Mouse (Mus musculus) neural tube, embryonic 14.5 days (tissue): ENCODE data around the gene Lamb3. TPM values are rescaled to one million over a fixed set of nuclear protein-coding genes. Genes with fewer than 3 reads are reported as not detected.

ENCODE experiments used
- ATAC-seq: fragments of 200-750 bp; cut with Nextera tagmentation; 2 replicates; pipeline ENCODE4 v1.8.0; 2017; ENCODE audit warnings: low read depth, mild to moderate bottlenecking, moderate TSS enrichment, moderate library complexity
- H3K27ac ChIP-seq: fragments of 300-500 bp; sonication (generic); 2 replicates; pipeline ENCODE4 v1.5.1; 2014; ENCODE audit warnings: low read depth, mild to moderate bottlenecking, control low read depth, low read length, moderate library complexity, mixed read lengths
- H3K27me3 ChIP-seq: fragments of 300-500 bp; sonication (generic); 2 replicates; pipeline ENCODE4 v1.6.1; 2014; ENCODE audit warnings: low read length; ENCODE audit not compliant: control insufficient read depth, insufficient read depth
- H3K36me3 ChIP-seq: fragments of 300-500 bp; sonication (generic); 2 replicates; pipeline ENCODE4 v1.6.1; 2014; ENCODE audit warnings: low read length, mixed read lengths; ENCODE audit not compliant: control insufficient read depth, insufficient read depth
- H3K4me1 ChIP-seq: fragments of 300-500 bp; sonication (generic); 2 replicates; pipeline ENCODE4 v1.6.1; 2014; ENCODE audit warnings: low read length; ENCODE audit not compliant: control insufficient read depth, insufficient read depth
- H3K4me2 ChIP-seq: fragments of 300-500 bp; sonication (generic); 2 replicates; pipeline ENCODE4 v1.6.1; 2014; ENCODE audit warnings: mild to moderate bottlenecking, low read depth, low read length, control low read depth
- H3K4me3 ChIP-seq: fragments of 300-500 bp; sonication (generic); 2 replicates; pipeline ENCODE4 v1.5.1; 2014; ENCODE audit warnings: low read depth, low read length, control low read depth, mixed read lengths
- H3K9ac ChIP-seq: fragments of 300-500 bp; sonication (generic); replicated peaks from 2 replicates; pipeline ENCODE4 v1.6.1; 2014; ENCODE audit warnings: low read depth, mild to moderate bottlenecking, control low read depth, low read length, mixed read lengths
- H3K9me3 ChIP-seq: fragments of 300-500 bp; sonication (generic); 2 replicates; pipeline ENCODE4 v1.6.1; 2016; ENCODE audit warnings: low read length; ENCODE audit not compliant: control insufficient read depth
- WGBS: fragments of 180-500 bp; shearing (Covaris S2); extraction: QIAGEN DNeasy Blood & Tissue Kit; methylation state at CpG from one replicate; pipeline ENCODE4 v1.1.7; 2014; 5-methylcytosine and 5-hydroxymethylcytosine counted together
- polyA plus RNA-seq: library from polyadenylated mRNA; unstranded; fragments of >200 nt; fragmentation: Nextera tagmentation; extraction: Ambion mirVana; gene quantifications from 2 replicates; pipeline ENCODE4 v1.2.1, GENCODE M21; 2014

The Lamb3 gene
- polyA plus RNA-seq, 1 experiment from 2014 or later = 0.23 TPM

DNA sequence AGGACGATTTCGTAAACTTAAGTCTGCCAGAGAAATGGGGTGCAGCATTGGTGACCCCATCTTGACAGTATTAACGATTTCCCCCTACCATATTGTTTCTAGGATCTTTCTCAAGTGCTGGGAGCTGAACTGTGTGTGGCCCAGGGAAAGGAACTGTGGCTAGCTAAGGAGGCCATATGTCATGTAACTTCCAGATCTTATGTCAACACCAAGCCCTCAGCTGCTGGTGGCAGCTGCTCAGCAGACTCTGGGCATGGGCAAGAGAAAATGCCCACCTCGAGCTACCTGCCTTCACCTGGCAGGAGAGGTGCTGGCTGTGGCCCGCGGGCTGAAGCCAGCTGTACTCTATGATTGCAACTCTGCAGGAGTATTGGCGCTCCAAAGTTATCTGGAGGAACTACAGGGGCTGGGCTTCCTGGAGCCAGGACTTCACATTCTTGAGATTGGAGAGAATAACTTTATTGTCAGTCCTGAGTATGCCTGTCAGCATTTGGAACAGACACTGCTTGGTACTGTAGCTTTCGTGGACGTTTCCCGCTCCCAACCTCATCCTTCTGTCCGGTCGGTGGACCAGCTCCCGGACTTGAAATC is 33.3 kb upstream of the Lamb3 start:
- peak overlapping the region; percentile 74 for H3K4me3 ChIP-seq
- ATAC-seq = no peak
- H3K27me3 ChIP-seq = no peaks in the 10 kb centered on the region
- H3K9ac ChIP-seq = no peak overlapping the region
- H3K27ac ChIP-seq = no peak overlapping the region
- H3K9me3 ChIP-seq = no peaks in the 10 kb centered on the region
- 94% methylated on average over 13 of the region's 13 CpGs for WGBS
- H3K4me1 ChIP-seq = peaks cover 17% of the 10 kb centered on the region
- H3K36me3 ChIP-seq = no peaks in the 10 kb centered on the region
- peak overlapping the region; percentile 78 for H3K4me2 ChIP-seq

DNA sequence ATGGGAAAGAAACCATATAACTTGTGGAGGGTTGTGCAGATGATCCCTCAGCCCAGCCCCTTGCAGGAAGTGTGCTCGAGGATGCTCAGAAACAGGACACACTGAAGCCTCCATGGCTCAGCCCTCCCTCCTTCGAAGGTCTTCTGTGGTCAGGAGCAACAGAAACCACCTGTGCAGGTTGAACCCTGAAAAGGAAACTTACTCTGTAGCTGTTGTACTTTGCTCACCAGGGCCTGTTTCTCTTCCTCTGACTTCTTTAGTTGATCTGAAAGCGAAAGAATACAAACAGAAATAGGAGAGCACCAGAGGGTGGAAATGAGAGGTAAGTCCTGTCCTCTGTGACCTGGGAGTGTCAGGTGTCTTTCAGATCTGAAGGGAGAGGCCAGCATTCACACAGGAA is 26.4 kb upstream of the Lamb3 start:
- H3K27me3 ChIP-seq = no peaks in the 10 kb centered on the region
- no peak overlapping the region for H3K27ac ChIP-seq

DNA sequence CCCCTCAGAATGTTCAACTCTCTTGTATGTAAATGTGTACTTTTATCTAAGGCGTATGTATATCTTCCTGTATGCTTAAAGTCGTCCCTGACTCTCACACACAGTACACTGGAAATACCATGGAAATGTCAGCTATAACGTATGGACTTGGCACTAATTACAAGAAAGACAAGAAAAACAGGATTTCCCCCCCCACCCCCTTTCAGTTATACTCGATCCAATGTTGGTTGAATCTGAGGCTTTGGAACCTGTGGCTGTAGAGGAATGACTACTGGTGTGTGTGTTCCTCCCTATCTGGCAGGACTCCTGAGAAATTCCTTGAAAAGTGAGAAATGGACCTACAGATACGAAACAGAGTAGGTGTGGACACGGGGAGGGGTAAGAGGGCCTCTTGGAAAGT is 19.2 kb upstream of the Lamb3 start:
- peaks cover 4% of the 10 kb centered on the region; the same call in 1 of the 2 replicates for H3K4me1 ChIP-seq
- no peak overlapping the region for H3K4me3 ChIP-seq
- 82% methylated on average over 6 of the region's 6 CpGs for WGBS
- H3K9ac ChIP-seq = no peak overlapping the region
- H3K36me3 ChIP-seq = no peaks in the 10 kb centered on the region
- no peaks in the 10 kb centered on the region for H3K27me3 ChIP-seq
- H3K27ac ChIP-seq = no peak overlapping the region; the same call in 1 of the 2 replicates
- H3K9me3 ChIP-seq = no peaks in the 10 kb centered on the region
- ATAC-seq = no peak
- no peak overlapping the region for H3K4me2 ChIP-seq

More for the DNA sequence above, 26.4 kb upstream of the Lamb3 start:
- Histone ChIP-seq H3K4me1 (no peaks in the 10 kb centered on the region), H3K4me3 (no peak overlapping the region), H3K4me2 (no peak overlapping the region), H3K9me3 (no peaks in the 10 kb centered on the region), H3K9ac (no peak overlapping the region), H3K36me3 (no peaks in the 10 kb centered on the region)
- ATAC-seq = no peak
- WGBS = 89% methylated on average over 3 of the region's 3 CpGs

DNA sequence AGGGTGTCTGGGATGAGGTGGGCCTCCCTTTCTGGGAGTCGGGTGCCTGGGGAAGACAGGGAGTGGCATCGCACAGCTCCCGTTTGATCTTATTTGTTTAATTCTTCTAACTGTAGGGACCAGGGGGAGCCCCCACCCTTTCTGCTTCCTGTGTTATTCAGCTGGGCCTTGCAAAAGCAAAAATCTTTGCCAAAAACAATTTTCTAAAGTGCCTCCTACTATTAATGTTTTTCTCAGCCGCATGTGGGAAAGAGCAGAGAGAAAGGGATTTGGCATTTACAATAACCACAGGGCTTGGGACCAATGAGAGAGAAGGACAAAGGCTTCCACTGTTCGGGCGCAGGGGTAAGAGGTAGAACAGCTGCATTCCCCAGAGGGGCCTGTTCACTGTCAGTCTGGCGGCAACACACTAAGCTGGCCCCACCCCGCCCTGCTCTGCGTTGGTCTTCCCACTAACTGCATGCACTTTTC is 18.3 kb upstream of the Lamb3 start:
- Histone ChIP-seq H3K27me3 (no peaks in the 10 kb centered on the region), H3K27ac (no peak overlapping the region; the same call in 1 of the 2 replicates), H3K4me1 (peaks cover 4% of the 10 kb centered on the region; the same call in 1 of the 2 replicates), H3K36me3 (no peaks in the 10 kb centered on the region), H3K9me3 (no peaks in the 10 kb centered on the region), H3K9ac (no peak overlapping the region), H3K4me3 (no peak overlapping the region), H3K4me2 (no peak overlapping the region)
- 33% methylated on average over 9 of the region's 9 CpGs for WGBS
- ATAC-seq = peak; percentile 69; the same call in 1 of the 2 replicates

DNA sequence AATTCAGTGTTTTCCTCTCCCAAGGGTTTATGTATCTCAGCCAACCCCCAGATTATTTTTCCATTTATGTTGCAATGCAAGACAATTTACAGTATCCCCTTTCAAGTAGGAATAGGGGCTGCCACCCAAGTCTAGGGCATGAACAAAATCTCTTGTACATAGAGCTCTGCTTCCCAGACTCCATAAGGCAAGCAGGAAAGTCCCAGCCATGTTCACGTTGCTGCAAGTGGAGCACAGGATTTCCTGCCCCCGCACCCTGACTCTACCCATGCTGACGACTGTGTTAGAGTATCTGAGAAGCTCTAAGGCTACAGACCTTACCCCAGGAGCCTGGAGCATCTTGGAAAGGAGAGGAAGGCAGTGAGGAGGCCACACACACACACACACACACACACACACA is 17.7 kb upstream of the Lamb3 start:
- no peak overlapping the region for H3K9ac ChIP-seq
- no peak overlapping the region for H3K4me2 ChIP-seq
- peaks cover 4% of the 10 kb centered on the region; the same call in 1 of the 2 replicates for H3K4me1 ChIP-seq
- ATAC-seq = no peak
- H3K27ac ChIP-seq = no peak overlapping the region
- H3K4me3 ChIP-seq = no peak overlapping the region
- no peaks in the 10 kb centered on the region for H3K9me3 ChIP-seq
- H3K36me3 ChIP-seq = no peaks in the 10 kb centered on the region
- 64% methylated on average over 3 of the region's 3 CpGs for WGBS
- no peaks in the 10 kb centered on the region for H3K27me3 ChIP-seq

DNA sequence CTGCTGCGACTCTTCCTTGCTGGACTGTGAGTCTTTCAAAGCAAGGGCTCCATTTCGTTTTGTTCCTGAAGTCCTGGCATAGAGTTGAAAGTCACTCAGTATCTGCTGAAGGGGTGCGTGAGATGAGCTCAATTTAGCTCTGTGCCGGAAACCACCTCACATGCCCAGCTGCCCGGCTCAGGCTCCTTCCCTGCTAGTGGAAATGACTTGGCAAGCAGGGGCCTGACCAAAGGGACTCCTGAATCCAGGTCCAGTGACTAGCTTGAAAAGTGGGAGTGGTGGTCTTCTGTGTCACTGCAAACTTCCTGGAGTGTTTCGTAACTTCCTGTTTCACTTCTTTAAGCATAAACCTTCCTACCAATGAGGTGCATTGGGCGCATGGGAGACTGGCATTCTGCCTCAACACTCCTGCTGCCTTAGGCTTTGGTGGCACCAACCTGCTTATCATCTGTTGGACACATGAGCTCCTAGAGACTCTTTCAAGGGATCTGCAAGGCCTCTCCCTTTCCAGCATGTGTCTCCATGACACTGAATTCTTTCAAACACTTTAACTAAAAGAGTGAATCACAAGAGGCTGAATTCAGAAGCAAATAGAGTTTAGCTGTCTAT is 15.7 kb upstream of the Lamb3 start:
- 88% methylated on average over 7 of the region's 7 CpGs for WGBS

DNA sequence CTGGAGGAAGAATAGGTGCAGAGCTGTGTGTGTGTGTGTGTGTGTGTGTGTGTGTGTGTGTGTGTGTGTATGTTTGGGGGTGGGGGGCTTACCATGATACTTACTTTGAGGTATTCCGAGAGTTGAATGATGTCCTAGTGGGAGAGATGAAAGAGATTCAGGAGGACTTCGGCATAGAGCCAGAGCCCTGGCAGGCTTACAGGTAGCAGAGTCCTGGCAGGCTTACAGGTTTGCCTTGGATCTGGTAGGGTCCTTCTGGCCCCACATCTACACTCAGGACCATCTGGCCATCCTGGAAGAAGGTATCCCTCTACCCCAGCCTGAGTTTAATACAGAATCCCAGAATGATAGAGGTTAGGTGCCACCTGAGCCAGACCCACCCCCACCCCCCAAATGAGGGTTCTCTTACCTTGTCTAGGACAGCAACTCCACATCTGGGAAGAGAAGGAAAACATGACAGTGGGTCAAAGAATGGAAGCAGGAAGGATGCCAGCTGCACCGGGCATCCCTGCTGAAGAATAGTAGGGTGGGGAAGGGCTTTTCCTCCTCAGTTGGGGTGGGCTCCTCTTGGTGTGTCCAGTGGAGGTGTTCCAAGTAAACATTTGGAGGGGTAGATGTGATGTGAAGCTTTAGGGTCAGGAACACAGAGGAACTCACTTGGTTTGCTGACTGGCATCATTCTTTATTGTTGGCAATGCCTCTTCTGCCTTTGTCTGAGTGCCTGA is 12.9 kb upstream of the Lamb3 start:
- peaks cover under 1% of the 10 kb centered on the region; the same call in 1 of the 2 replicates for H3K4me1 ChIP-seq
- H3K9me3 ChIP-seq = no peaks in the 10 kb centered on the region
- H3K4me3 ChIP-seq = no peak overlapping the region
- H3K27me3 ChIP-seq = no peaks in the 10 kb centered on the region
- H3K27ac ChIP-seq = no peak overlapping the region
- WGBS = 93% methylated on average over 3 of the region's 3 CpGs
- H3K4me2 ChIP-seq = no peak overlapping the region
- no peak for ATAC-seq
- no peaks in the 10 kb centered on the region for H3K36me3 ChIP-seq
- no peak overlapping the region for H3K9ac ChIP-seq

More for the DNA sequence above, 15.7 kb upstream of the Lamb3 start:
- no peak for ATAC-seq
- Histone ChIP-seq H3K9ac (no peak overlapping the region), H3K27ac (no peak overlapping the region), H3K4me1 (peaks cover 4% of the 10 kb centered on the region; the same call in 1 of the 2 replicates), H3K4me3 (no peak overlapping the region), H3K27me3 (no peaks in the 10 kb centered on the region), H3K4me2 (no peak overlapping the region), H3K36me3 (no peaks in the 10 kb centered on the region), H3K9me3 (no peaks in the 10 kb centered on the region)

DNA sequence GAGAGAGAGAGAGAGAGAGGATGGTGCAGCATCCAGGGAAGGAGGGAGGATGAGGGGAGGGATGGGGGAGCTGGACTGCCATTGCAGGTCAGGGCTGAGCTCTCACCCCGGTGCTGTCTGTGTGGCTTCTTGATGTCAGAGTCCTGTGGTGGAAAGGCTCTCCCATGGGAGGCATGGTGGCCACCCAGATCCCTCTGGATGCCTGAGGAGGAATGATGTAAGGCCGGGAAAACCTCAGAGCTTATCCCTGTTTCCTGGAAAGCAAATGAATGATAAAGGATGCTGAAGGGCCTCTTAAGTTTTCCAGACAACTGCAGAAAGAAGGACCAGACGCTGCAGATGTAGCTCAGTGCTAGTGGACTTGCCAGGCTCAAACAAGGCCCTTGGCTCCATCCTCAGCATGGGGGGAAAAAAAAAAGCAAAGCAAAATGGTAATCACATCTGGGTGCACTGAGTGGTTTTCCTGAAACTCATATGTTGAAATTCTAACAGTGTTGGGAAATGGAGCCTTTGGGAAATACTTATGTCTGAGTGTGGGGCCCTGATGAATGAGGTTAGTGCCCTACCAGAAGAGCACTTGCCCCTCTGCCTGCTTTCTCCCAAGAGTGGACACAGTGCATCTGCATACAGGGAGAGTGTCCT is 12.2 kb upstream of the Lamb3 start:
- Histone ChIP-seq H3K27me3 (no peaks in the 10 kb centered on the region), H3K4me3 (no peak overlapping the region), H3K36me3 (no peaks in the 10 kb centered on the region), H3K4me1 (no peaks in the 10 kb centered on the region), H3K27ac (no peak overlapping the region), H3K4me2 (no peak overlapping the region), H3K9me3 (no peaks in the 10 kb centered on the region), H3K9ac (no peak overlapping the region)
- no peak for ATAC-seq
- 76% methylated on average over 3 of the region's 3 CpGs for WGBS
